Mouse (Mus musculus) liver, postnatal 0 days (tissue): ENCODE measurements around the gene Ess2.

ENCODE experiments used
- CTCF ChIP-seq: sonication (generic); IDR thresholded peaks from 2 replicates; pipeline ENCODE4 v1.5.1; 2016; ENCODE audit warnings: antibody characterized with exemption, low read depth
- EP300 ChIP-seq: IDR thresholded peaks from 2 replicates; pipeline ENCODE4 v1.6.1; 2016; ENCODE audit warnings: antibody characterized with exemption, low read depth, mild to moderate bottlenecking

- TF ChIP-seq CTCF (no peak), EP300 (no peak)
Observed at GRCm38 (mm10) chr16:17853263-17853662, 57.9 kb downstream of the Ess2 start.
